Mouse (Mus musculus): Measurements from ENCODE around the gene Olfr211.
"Not testable (repeated sequence)": the region's sequence is repeated elsewhere in the genome, so short reads cannot be mapped to it uniquely, and the experiment has no call there.

Olfr211 gene

DNA sequence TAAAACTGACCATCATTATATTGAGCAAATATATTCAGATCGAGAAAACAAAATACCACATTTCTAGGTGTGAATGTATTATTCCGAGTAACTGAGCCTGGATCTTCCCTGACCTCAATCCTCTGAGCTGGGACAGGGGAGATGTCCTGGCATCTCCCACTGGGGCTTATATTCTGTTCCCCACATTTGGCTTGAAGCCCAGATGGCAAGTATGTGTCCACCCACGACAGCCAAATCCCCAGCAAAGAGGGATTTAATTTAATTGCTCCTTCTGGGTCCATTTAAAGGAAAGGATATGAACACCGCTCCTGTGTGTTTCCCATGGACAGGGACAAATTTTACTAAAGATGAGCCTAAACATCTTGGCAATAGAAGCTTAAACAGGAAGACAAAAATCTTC, at the start of gene Olfr211:
Gene Olfr211, plus strand, starts transcription at position 301 of the 400 bp plus-strand sequence.
- DNase-seq (ENCODE audit: low spot score) = no peak

DNA sequence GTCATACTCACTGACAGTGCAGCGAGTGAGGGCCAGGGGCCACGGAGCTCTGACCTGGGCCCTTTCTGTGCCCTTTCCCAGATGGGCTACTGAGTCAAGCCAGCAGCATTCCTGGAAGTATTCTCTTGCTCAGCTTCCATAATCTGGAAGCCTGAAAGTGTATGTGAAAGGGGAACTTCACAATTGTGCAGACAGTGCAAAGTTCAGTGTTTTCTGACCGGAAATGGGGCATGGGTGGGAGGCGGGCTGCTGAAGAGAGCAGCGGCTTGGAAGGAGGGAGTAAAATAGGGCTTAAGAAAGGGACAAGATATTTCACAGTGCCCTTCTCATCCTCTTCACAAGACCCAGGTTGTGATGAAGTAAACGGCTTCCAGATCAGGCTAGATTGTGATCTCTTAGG, 49.4 kb upstream of the Olfr211 start:
- DNase-seq (ENCODE audit: low spot score) = no peak

GRCm38 (mm10) chr6:116440447-116440846, 48.4 kb upstream of the Olfr211 start:
- no peak for DNase-seq (ENCODE audit: low spot score)

DNA sequence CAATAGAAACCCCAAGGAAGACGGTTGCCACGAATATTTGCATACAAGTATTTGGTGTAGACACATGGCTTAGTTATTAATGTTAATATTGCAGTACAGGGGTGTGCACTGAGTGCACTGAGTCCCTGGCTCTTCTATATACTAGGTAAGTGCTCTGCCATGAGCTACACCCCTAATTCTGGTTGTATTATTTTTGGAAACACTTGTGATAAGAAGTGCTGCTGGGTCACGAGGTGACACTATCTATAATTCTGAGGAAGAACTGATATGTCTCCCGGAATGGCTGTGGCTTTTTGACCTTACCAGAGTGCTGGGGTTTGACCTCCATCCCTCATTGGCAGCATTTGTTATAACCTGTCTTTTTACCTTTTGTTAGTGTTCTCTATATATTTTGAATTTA, 48.0 kb upstream of the Olfr211 start:
- DNase-seq (ENCODE audit: low spot score) = no peak

DNA sequence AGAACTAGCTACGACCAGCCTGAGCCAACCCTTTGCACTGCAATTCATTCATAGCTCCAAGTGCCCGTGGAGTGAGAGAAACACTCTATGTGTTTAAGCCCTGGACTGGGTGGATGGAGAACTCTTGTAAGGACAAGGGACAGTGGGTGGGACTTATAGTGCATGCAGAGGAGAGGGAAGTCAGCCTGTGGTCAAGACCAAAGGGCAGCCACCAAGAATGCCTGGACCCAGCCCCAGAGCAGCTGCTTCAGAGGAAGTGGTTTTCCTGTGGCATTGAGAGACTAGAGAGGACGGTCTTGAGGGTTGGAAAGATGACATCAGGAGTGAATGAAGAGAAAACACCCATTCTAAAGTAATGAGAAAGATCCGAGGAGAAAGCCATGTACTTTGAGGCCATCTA, 33.1 kb upstream of the Olfr211 start:
- DNase-seq (ENCODE audit: low spot score) = no peak

GRCm38 (mm10) chr6:116456482-116456881, 32.4 kb upstream of the Olfr211 start:
- DNase-seq (ENCODE audit: low spot score) = no peak

DNA sequence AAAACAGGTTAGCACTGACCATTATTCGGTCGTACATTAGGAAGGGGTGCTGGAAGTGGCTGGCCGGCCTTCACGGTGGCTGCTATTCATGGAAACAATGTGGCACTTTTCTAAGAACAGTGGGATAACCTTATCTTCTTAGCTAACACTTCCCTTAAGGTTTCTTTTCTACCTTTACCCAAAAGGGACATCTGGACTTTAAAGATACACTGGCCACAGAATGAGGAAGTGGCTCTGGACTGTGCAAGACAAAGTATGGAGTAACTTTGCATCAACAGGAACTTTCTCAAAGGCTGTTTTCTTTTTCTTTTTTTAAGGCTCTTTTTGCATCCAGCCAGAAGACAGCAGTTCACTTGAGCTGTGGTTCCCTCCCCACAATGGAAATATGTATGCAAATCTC, 30.2 kb upstream of the Olfr211 start:
- DNase-seq (ENCODE audit: low spot score) = no peak

DNA sequence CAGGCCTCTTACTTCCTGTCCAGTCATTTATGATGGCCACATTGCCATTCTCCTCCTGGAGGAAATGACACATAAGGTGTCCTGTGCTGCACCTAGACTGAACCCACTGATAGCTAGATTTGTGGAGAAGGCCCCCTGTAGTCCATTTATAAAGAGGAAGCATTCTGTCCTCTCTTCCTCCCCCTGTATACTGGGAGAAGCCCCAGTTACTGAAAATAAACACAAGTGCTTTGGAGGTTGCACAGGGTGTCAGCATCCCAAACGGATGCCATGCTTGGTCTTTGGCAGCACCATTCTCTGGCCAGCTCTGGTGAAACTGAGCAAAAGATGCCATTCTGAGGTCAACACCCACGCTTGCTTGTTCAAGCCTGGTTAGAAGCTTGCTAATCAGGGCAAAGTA, 29.7 kb upstream of the Olfr211 start:
- DNase-seq (ENCODE audit: low spot score) = no peak

DNA sequence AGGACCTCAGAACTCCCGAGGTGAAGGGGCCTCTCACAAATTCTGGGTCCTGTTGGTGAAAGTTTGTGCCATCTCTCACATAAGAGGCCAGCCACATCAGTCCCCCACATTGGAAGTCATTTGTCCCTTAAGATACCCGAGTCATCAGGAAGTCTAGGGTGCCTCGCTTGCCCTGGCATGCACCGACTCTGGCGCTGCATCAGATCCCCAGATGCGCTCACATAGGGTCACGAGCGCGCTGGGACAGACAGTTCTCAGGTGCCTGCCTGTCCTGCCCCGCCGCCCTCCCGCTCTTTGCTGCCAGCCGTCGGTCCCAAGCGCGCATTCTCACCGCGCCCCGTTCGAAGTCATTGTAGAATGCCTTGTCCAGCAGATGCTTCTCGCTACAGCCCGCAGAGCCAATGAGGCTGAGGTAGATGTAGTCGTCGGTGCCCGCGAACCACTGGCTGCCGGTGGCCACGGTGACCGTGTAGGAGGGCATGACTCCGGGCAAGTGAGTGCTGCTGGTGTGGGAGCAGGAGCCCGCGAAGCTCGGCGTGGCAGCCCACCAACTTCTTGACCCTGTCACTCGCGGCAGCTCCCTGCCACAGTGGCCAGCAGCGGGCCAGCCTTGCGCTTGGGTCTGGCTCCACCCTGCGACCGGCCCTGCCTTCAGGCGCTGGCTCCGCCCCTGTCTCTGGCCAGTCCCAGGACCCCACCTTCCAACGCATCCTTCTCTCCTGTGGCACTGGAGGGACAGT, 28.2 kb upstream of the Olfr211 start, which contains the start of gene Alox5:
Gene Alox5, minus strand, starts transcription at position 635 of the 740 bp plus-strand sequence.
- DNase-seq (ENCODE audit: low spot score) = peak; percentile 61

GRCm38 (mm10) chr6:116468081-116468480, 20.8 kb upstream of the Olfr211 start:
- peak; percentile 39 for DNase-seq (ENCODE audit: low spot score)

DNA sequence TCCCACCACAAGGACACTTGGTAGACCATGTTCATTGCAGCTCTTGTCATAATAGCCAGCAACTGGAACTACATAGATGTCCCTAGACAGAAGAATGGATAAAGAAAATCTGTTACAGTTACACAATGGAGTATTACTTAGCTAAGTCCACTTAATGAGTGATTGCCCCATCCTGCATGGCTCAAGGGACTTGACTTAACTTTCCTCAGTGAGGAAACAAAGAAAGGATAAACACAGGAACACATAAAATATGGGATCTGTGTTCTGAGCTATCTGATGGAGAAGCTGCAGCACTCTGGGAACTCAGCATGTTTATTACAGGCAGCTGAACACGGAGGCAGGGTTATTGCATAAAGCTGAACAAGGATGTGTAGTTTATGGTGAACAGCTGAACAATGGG, 3.8 kb upstream of the Olfr211 start:
- no peak for DNase-seq (ENCODE audit: low spot score)

DNA sequence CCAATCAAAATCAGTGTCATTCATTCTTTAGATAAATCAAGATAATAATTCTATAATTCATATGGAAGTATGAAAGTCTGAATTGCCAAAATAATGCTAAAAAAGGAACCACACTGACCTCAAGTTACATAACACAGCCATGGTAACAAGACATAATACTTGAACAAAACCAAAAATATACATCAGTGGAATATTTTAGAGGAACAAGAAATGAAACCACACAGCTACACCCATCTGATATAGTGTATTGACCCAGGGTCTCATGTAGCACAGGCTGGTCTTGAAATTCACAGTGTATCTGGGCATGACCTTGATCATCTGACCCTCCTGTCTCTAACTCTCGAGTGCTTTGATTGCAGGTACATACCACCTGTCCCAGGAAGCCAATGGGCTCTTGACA, 2.1 kb upstream of the Olfr211 start:
- DNase-seq (ENCODE audit: low spot score) = no peak

GRCm38 (mm10) chr6:116493742-116494141, 4.9 kb downstream of the Olfr211 start:
- DNase-seq (ENCODE audit: low spot score) = no peak

GRCm38 (mm10) chr6:116495960-116496359, 7.1 kb downstream of the Olfr211 start:
- DNase-seq (ENCODE audit: low spot score) = no peak

DNA sequence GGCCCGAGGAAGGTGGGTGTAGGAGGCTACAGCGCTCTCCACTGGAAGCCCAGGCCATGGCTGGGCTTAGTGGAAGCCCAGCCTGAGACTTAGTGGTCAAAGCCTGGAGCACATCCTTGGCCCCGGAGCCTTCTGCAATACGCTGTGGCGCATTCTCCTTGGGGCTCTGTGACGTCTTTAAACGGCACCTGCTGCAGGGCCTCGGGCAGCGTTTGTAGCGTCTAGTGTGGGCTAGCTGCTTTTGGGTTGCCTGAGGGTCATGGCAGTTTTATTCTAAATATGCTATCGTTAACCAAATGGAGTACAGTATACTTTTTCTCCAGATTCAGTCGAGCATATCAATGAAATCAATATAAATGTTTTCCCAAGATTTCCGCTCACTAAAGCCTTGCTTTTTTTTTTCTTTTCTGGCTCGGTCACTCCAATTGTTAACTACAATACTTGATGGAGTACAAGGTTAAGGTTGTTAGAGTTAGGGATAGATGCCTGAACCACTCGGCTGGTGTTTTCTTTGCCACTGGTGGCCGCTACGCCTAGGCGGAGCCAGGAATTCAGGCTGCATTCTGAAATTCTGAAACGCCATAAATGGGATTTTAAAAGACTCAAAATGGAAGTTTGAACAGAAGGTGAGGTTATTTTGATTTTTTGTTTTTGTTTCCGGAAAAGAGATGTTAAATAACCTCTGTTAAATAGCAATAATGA, 17.6 kb downstream of the Olfr211 start, which contains the start of gene Olfr212:
Gene Olfr212, plus strand, starts transcription at position 215 of the 702 bp plus-strand sequence.
- not testable (repeated sequence) for DNase-seq (ENCODE audit: low spot score)

- DNase-seq (ENCODE audit: low spot score) = no peak
These were observed 25.9 kb downstream of the Olfr211 start for GRCm38 (mm10) chr6:116514832-116515231.

DNA sequence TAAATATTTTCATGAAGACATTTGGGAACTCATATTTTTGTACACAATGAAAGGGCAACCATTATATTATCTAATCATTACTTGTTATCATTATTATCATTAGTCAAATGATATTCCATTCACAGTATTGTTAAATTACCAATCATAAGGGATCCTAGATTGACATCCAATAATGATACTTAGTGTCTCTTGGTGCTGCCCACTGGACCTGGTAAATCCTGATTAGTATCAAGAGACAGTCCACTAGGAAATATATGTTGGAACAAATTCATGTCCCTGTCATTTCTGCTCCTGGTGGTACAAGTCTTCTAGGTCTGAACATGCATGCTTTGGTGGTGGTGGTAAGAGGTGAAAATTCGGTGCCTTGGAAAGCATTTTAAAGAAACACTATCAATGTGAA, 49.3 kb downstream of the Olfr211 start, which contains the start of gene Olfr213:
Gene Olfr213, plus strand, starts transcription at position 301 of the 400 bp plus-strand sequence.
- no peak for DNase-seq (ENCODE audit: low spot score)

- no peak for DNase-seq (ENCODE audit: low spot score)
These were observed 53.6 kb downstream of the Olfr211 start for GRCm38 (mm10) chr6:116542500-116542899.
